Mouse (Mus musculus): ENCODE data around the gene Ctnna2. TPM values are rescaled to one million over a fixed set of nuclear protein-coding genes. Genes with fewer than 3 reads are reported as not detected.

Ctnna2 gene
- polyA plus RNA-seq, 1 experiment = not detected

GRCm38 (mm10) chr6:77527636-77528035 is 451.9 kb downstream of the Ctnna2 start:
- no peak overlapping the region for H3K4me2 ChIP-seq (ENCODE audit: low read depth)
- TF ChIP-seq CEBPB (IDR thresholded peaks at IDR 0.05; ENCODE audit: insufficient read depth, poor library complexity, severe bottlenecking) (no peak), E2F4 (IDR thresholded peaks at IDR 0.05; ENCODE audit: insufficient read depth) (no peak), MAX (IDR thresholded peaks at IDR 0.05; ENCODE audit: low read depth) (no peak), MYOD1 (IDR thresholded peaks at IDR 0.05; ENCODE audit: control insufficient read depth in 1 of 3, insufficient read length in 2 of 3, low read depth in 2 of 3) (no peak), TCF3 (IDR thresholded peaks at IDR 0.05; ENCODE audit: insufficient read length, low read depth) (no peak), POLR2A (IDR thresholded peaks at IDR 0.05; ENCODE audit: insufficient read length, low read depth) (no peak), SRF (IDR thresholded peaks at IDR 0.05; ENCODE audit: control insufficient read depth, insufficient read length, low read depth) (no peak), USF1 (IDR thresholded peaks at IDR 0.05; ENCODE audit: low read depth) (no peak), MYOG (IDR thresholded peaks at IDR 0.05; ENCODE audit: control insufficient read depth in 1 of 3, insufficient read depth in 1 of 3, insufficient read length in 2 of 3, low read depth in 2 of 3) (no peak), TCF12 (IDR thresholded peaks at IDR 0.05; ENCODE audit: insufficient read depth, poor library complexity, severe bottlenecking) (no peak), REST (IDR thresholded peaks at IDR 0.05; ENCODE audit: insufficient read depth, insufficient read length) (no peak), POLR2AphosphoS2 (IDR thresholded peaks at IDR 0.05; ENCODE audit: insufficient read length, low read depth) (no peak)
- no peak overlapping the region for H3ac ChIP-seq (ENCODE audit: control insufficient read depth, insufficient read length)
- H3K36me3 ChIP-seq (ENCODE audit: control insufficient read depth, insufficient read depth) = no peaks in the 10 kb centered on the region
- no peak overlapping the region for H3K4me3 ChIP-seq
- no peaks in the 10 kb centered on the region for H3K79me2 ChIP-seq (ENCODE audit: control insufficient read depth, insufficient read depth)
- no peaks in the 10 kb centered on the region for H3K27me3 ChIP-seq (ENCODE audit: control insufficient read depth, insufficient read depth, insufficient read length)

- H3K27me3 ChIP-seq (ENCODE audit: control insufficient read depth, insufficient read depth, insufficient read length) = no peaks in the 10 kb centered on the region
- H3K36me3 ChIP-seq (ENCODE audit: control insufficient read depth, insufficient read depth) = no peaks in the 10 kb centered on the region
- H3K4me2 ChIP-seq (ENCODE audit: low read depth) = no peak overlapping the region
- TF ChIP-seq MYOG (IDR thresholded peaks at IDR 0.05; ENCODE audit: control insufficient read depth in 1 of 3, insufficient read depth in 1 of 3, insufficient read length in 2 of 3, low read depth in 2 of 3) (no peak), POLR2A (IDR thresholded peaks at IDR 0.05; ENCODE audit: insufficient read length, low read depth) (no peak), E2F4 (IDR thresholded peaks at IDR 0.05; ENCODE audit: insufficient read depth) (no peak), TCF12 (IDR thresholded peaks at IDR 0.05; ENCODE audit: insufficient read depth, poor library complexity, severe bottlenecking) (no peak), REST (IDR thresholded peaks at IDR 0.05; ENCODE audit: insufficient read depth, insufficient read length) (no peak), USF1 (IDR thresholded peaks at IDR 0.05; ENCODE audit: low read depth) (no peak), SRF (IDR thresholded peaks at IDR 0.05; ENCODE audit: control insufficient read depth, insufficient read length, low read depth) (no peak), CEBPB (IDR thresholded peaks at IDR 0.05; ENCODE audit: insufficient read depth, poor library complexity, severe bottlenecking) (no peak), POLR2AphosphoS2 (IDR thresholded peaks at IDR 0.05; ENCODE audit: insufficient read length, low read depth) (no peak), TCF3 (IDR thresholded peaks at IDR 0.05; ENCODE audit: insufficient read length, low read depth) (no peak), MYOD1 (IDR thresholded peaks at IDR 0.05; ENCODE audit: control insufficient read depth in 1 of 3, insufficient read length in 2 of 3, low read depth in 2 of 3) (no peak), MAX (IDR thresholded peaks at IDR 0.05; ENCODE audit: low read depth) (no peak)
- H3K79me2 ChIP-seq (ENCODE audit: control insufficient read depth, insufficient read depth) = no peaks in the 10 kb centered on the region
- H3ac ChIP-seq (ENCODE audit: control insufficient read depth, insufficient read length) = no peak overlapping the region
- no peak overlapping the region for H3K4me3 ChIP-seq
Measured at GRCm38 (mm10) chr6:77521836-77522235, 457.7 kb downstream of the Ctnna2 start.

- no peak overlapping the region for H3K4me3 ChIP-seq
- H3ac ChIP-seq (ENCODE audit: control insufficient read depth, insufficient read length) = no peak overlapping the region
- H3K36me3 ChIP-seq (ENCODE audit: control insufficient read depth, insufficient read depth) = no peaks in the 10 kb centered on the region
- no peaks in the 10 kb centered on the region for H3K27me3 ChIP-seq (ENCODE audit: control insufficient read depth, insufficient read depth, insufficient read length)
- no peak for TF ChIP-seq TCF12 (IDR thresholded peaks at IDR 0.05; ENCODE audit: insufficient read depth, poor library complexity, severe bottlenecking)
- no peak for TF ChIP-seq CEBPB (IDR thresholded peaks at IDR 0.05; ENCODE audit: insufficient read depth, poor library complexity, severe bottlenecking)
- no peak for TF ChIP-seq SRF (IDR thresholded peaks at IDR 0.05; ENCODE audit: control insufficient read depth, insufficient read length, low read depth)
- H3K79me2 ChIP-seq (ENCODE audit: control insufficient read depth, insufficient read depth) = no peaks in the 10 kb centered on the region
- no peak overlapping the region for H3K4me2 ChIP-seq (ENCODE audit: low read depth)
Measured at GRCm38 (mm10) chr6:77516515-77516914, 463.0 kb downstream of the Ctnna2 start.

- no peak overlapping the region for H3K4me3 ChIP-seq
- TF ChIP-seq SRF (IDR thresholded peaks at IDR 0.05; ENCODE audit: control insufficient read depth, insufficient read length, low read depth) (no peak), TCF3 (IDR thresholded peaks at IDR 0.05; ENCODE audit: insufficient read length, low read depth) (no peak), POLR2AphosphoS2 (IDR thresholded peaks at IDR 0.05; ENCODE audit: insufficient read length, low read depth) (no peak), REST (IDR thresholded peaks at IDR 0.05; ENCODE audit: insufficient read depth, insufficient read length) (no peak), E2F4 (IDR thresholded peaks at IDR 0.05; ENCODE audit: insufficient read depth) (no peak), CEBPB (IDR thresholded peaks at IDR 0.05; ENCODE audit: insufficient read depth, poor library complexity, severe bottlenecking) (no peak), TCF12 (IDR thresholded peaks at IDR 0.05; ENCODE audit: insufficient read depth, poor library complexity, severe bottlenecking) (no peak), USF1 (IDR thresholded peaks at IDR 0.05; ENCODE audit: low read depth) (no peak), MYOG (IDR thresholded peaks at IDR 0.05; ENCODE audit: control insufficient read depth in 1 of 3, insufficient read depth in 1 of 3, insufficient read length in 2 of 3, low read depth in 2 of 3) (no peak), POLR2A (IDR thresholded peaks at IDR 0.05; ENCODE audit: insufficient read length, low read depth) (no peak), MYOD1 (IDR thresholded peaks at IDR 0.05; ENCODE audit: control insufficient read depth in 1 of 3, insufficient read length in 2 of 3, low read depth in 2 of 3) (no peak)
Measured at GRCm38 (mm10) chr6:77511805-77512204, 467.7 kb downstream of the Ctnna2 start.

GRCm38 (mm10) chr6:77491721-77492120 is 487.8 kb downstream of the Ctnna2 start:
- H3K27me3 ChIP-seq (ENCODE audit: control insufficient read depth, insufficient read depth, insufficient read length) = no peaks in the 10 kb centered on the region
- no peak overlapping the region for H3K4me3 ChIP-seq
- no peak for TF ChIP-seq TCF12 (IDR thresholded peaks at IDR 0.05; ENCODE audit: insufficient read depth, poor library complexity, severe bottlenecking)
- TF ChIP-seq POLR2AphosphoS2 (IDR thresholded peaks at IDR 0.05; ENCODE audit: insufficient read length, low read depth) = no peak
- TF ChIP-seq MAX (IDR thresholded peaks at IDR 0.05; ENCODE audit: low read depth) = no peak
- no peak for TF ChIP-seq USF1 (IDR thresholded peaks at IDR 0.05; ENCODE audit: low read depth)
- TF ChIP-seq E2F4 (IDR thresholded peaks at IDR 0.05; ENCODE audit: insufficient read depth) = no peak
- no peak for TF ChIP-seq POLR2A (IDR thresholded peaks at IDR 0.05; ENCODE audit: insufficient read length, low read depth)
- TF ChIP-seq MYOD1 (IDR thresholded peaks at IDR 0.05; ENCODE audit: control insufficient read depth in 1 of 3, insufficient read length in 2 of 3, low read depth in 2 of 3) = no peak
- TF ChIP-seq TCF3 (IDR thresholded peaks at IDR 0.05; ENCODE audit: insufficient read length, low read depth) = no peak
- TF ChIP-seq MYOG (IDR thresholded peaks at IDR 0.05; ENCODE audit: control insufficient read depth in 1 of 3, insufficient read depth in 1 of 3, insufficient read length in 2 of 3, low read depth in 2 of 3) = no peak
- no peak for TF ChIP-seq SRF (IDR thresholded peaks at IDR 0.05; ENCODE audit: control insufficient read depth, insufficient read length, low read depth)
- no peak for TF ChIP-seq CEBPB (IDR thresholded peaks at IDR 0.05; ENCODE audit: insufficient read depth, poor library complexity, severe bottlenecking)
- TF ChIP-seq REST (IDR thresholded peaks at IDR 0.05; ENCODE audit: insufficient read depth, insufficient read length) = no peak

More at GRCm38 (mm10) chr6:77511805-77512204, 467.7 kb downstream of the Ctnna2 start:
- H3K79me2 ChIP-seq (ENCODE audit: control insufficient read depth, insufficient read depth) = no peaks in the 10 kb centered on the region
- H3K36me3 ChIP-seq (ENCODE audit: control insufficient read depth, insufficient read depth) = no peaks in the 10 kb centered on the region
- no peak overlapping the region for H3K4me2 ChIP-seq (ENCODE audit: low read depth)
- H3K27me3 ChIP-seq (ENCODE audit: control insufficient read depth, insufficient read depth, insufficient read length) = no peaks in the 10 kb centered on the region
- no peak overlapping the region for H3ac ChIP-seq (ENCODE audit: control insufficient read depth, insufficient read length)

More at GRCm38 (mm10) chr6:77491721-77492120, 487.8 kb downstream of the Ctnna2 start:
- no peak overlapping the region for H3ac ChIP-seq (ENCODE audit: control insufficient read depth, insufficient read length)
- H3K79me2 ChIP-seq (ENCODE audit: control insufficient read depth, insufficient read depth) = no peaks in the 10 kb centered on the region
- H3K36me3 ChIP-seq (ENCODE audit: control insufficient read depth, insufficient read depth) = no peaks in the 10 kb centered on the region
- H3K4me2 ChIP-seq (ENCODE audit: low read depth) = no peak overlapping the region
